Mouse (Mus musculus) activated CD4-positive, CD25-positive, alpha-beta regulatory T cell (primary cell): ENCODE data around the gene Rnf168. TPM values are rescaled to one million over a fixed set of nuclear protein-coding genes. Genes with fewer than 3 reads are reported as not detected.

Experiments
- polyA plus RNA-seq, 2 experiments: library from polyadenylated mRNA; unstranded; fragments of 100-300 nt; shearing (Covaris generic); gene quantifications; one replicate each; pipeline ENCODE4 v1.2.1; 2017

Rnf168 gene
- 10 to 100 TPM; 23.1 to 25.1 TPM for polyA plus RNA-seq

GRCm38 (mm10) chr16:32277308-32278256, at the start of gene Rnf168:
Gene Rnf168 (plus strand): TSS chr16:32277459.

DNA sequence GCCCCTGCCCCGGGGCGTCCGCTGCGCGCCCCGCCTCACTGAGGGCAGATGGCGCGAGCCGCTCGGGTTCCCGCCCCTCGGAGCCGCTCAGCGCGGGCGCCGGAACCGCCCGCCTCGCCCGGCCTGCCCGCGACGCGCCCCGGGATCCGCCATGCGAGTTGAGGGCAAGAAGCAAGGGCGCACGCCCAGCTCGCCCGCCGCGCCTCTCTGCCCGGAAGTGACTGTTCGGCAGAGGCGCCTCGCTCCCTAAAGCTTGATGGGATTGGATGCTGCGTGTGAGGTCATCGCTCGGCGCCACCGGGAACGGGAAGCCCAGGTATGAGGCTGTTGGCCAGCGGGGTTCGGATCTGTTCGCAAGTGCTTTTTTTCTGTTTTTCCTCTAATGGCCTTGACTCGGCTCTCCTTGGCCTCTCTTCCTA, 30.3 kb upstream of the Rnf168 start, which contains the start of the genes Fbxo45 and Wdr53:
TSS of gene Fbxo45 (minus strand) at position 207 of the 419 bp plus-strand sequence.
TSS of gene Wdr53 (plus strand) at position 276 of the 419 bp plus-strand sequence.

DNA sequence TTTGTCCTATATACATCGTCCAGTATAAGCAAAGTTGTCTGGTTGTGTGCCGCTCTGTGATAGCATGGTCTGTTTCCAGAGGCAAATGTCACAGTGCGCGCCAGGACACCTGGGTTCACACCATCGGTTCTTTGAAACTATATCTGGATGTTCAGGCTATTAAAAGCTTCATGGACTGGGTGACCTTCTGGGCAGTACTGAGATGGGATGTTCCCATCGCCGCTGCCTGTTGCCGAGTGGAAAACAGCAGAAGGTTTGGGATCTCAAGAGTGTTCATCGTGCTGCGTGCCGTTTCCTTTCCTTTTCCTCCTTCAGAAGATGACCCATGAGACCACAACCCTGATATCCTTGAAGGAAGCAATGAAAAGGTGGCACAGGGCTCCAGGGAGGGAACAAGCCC, 6.0 kb upstream of the Rnf168 start, which contains the start of gene Smco1:
TSS of gene Smco1 (plus strand) at position 178 of the 400 bp plus-strand sequence.

GRCm38 (mm10) chr16:32332040-32332555, 54.8 kb downstream of the Rnf168 start, which contains the start of gene Ubxn7:
Gene Ubxn7 (plus strand): TSS chr16:32332257.

Other genes starting within 250 kb of the Rnf168 start
- 100 to 1,000 TPM; 112 to 151 TPM for gene Pak2, start 198.1 kb upstream of the Rnf168 start, polyA plus RNA-seq
- gene Pigx, start 177.7 kb upstream of the Rnf168 start, polyA plus RNA-seq: 100 to 1,000 TPM; 182 to 209 TPM
- 10 to 100 TPM; 35.7 to 42.3 TPM for gene Cep19, start 177.7 kb upstream of the Rnf168 start, polyA plus RNA-seq
- gene Nrros, start 111.9 kb upstream of the Rnf168 start, polyA plus RNA-seq: 10 to 100 TPM; 86.5 to 91.7 TPM
- gene Bex6, start 97.6 kb upstream of the Rnf168 start, polyA plus RNA-seq: under 1 TPM in 1 of 2 experiments, not detected in 1; 0.38 TPM
- gene Fbxo45, start 30.3 kb upstream of the Rnf168 start, polyA plus RNA-seq: 10 to 100 TPM; 16.9 to 17.0 TPM
- gene Wdr53, start 30.2 kb upstream of the Rnf168 start, polyA plus RNA-seq: 10 to 100 TPM; 21.2 to 22.8 TPM
- gene Smco1, start 6.0 kb upstream of the Rnf168 start, polyA plus RNA-seq: under 1 TPM in 1 of 2 experiments, not detected in 1; 0.44 TPM
- 10 to 100 TPM; 17.8 to 21.4 TPM for gene Ubxn7, start 54.8 kb downstream of the Rnf168 start, polyA plus RNA-seq
- not detected for gene Tm4sf19, start 123.0 kb downstream of the Rnf168 start, polyA plus RNA-seq
- gene Tctex1d2, start 142.2 kb downstream of the Rnf168 start, polyA plus RNA-seq: 1 to 10 TPM; 1.3 to 1.8 TPM
- 1 to 10 TPM; 6.8 to 9.6 TPM for gene Pcyt1a, start 153.5 kb downstream of the Rnf168 start, polyA plus RNA-seq
- not detected for gene Slc51a, start 210.4 kb downstream of the Rnf168 start, polyA plus RNA-seq
- gene Zdhhc19, start 218.8 kb downstream of the Rnf168 start, polyA plus RNA-seq: under 1 TPM in 1 of 2 experiments, not detected in 1; 0.16 TPM